Mouse (Mus musculus): ENCODE measurements around the gene Rel. TPM values are rescaled to one million over a fixed set of nuclear protein-coding genes. Genes with fewer than 3 reads are reported as not detected.
A peak's percentile ranks its signal among the peaks of the same experiment; 100 is the strongest.

The Rel gene
- total RNA-seq, 1 experiment from 2014 or later: 7.4 TPM

DNA sequence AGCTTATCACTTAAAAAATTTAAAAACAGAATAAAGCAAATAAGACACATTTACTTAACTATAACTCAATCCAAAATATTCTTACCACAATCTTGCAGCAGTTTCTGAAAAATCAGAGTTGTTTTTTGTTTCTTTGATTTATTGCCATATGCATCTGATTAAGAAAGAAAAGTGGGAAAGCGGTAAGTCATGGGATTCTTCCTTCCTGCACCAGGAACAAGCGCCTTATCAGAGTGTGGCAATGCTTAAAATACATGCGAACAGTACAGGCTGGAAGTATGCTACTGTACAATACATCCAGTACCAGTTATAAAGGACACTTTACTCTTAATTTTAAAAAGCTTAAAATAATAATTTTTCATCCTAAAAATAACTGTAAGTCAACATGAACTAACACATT, 26.4 kb downstream of the Rel start:
- no peak for DNase-seq

DNA sequence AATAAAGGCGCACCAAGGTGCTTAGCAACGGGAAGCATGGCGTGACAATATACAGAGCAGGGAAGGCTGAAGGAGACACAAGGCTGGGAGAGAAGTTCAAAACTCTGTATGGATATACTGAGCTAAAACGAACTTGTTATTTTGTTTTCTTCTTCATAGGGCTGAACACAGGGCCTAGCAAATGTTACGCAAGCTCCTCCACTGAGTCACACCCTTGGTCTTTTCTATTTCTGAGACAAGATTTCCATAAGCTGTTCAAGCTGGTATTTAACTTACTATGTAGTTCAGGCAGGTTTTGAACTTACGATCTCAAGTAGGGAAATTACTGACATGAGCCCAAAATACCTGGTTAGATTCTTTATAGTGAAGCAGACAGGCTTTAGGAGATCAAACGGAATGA, 29.4 kb downstream of the Rel start:
- no peak for DNase-seq

DNA sequence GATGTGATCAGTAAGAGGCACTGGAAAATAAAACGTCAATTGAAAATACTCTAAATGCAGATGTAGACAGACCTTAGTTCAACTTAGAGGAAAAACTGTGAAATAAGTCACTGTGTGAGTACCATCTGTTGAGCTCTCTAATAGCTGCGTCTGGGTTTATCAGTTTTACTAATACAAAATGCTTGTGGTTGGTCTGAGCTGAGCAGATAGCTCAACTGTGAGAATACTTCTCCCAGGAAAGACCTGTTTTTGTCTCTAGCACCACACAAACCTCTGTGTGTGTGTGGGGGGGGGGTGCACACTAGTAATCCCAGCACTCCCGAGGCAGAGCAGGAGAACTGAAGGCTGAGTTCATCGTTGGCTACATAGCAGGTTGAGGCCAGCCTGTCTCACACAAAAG, 29.9 kb downstream of the Rel start:
- DNase-seq: no peak

DNA sequence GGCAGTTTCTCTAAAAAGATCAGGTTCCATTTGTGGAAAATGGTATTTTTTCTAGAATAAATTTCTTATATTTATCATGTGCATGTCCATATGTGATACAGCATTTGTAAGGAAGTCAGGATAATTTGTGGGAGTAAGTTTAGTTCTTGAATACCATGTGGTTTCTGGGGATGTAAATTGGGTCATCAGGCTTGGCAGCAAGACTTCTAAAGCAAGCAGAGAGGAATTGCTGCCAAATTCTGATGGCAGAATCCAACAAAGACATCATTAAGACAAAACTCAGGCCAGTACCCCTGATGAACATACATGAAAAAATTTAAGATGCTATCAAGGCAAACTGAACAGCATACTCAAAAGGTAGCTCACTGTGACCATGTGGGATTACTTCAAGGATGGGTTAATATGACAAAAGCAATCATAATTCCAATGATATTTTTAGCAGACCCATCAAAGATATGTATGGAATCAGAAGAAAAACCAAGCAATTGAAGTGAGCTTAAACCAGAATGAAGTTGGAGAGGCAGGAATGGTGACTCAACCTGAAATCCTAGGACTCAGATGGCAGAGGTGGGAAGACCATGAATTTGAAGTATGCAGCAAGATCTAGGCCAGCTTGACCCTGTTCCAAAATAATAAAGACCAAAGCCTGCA, 34.8 kb downstream of the Rel start:
- DNase-seq: no peak

DNA sequence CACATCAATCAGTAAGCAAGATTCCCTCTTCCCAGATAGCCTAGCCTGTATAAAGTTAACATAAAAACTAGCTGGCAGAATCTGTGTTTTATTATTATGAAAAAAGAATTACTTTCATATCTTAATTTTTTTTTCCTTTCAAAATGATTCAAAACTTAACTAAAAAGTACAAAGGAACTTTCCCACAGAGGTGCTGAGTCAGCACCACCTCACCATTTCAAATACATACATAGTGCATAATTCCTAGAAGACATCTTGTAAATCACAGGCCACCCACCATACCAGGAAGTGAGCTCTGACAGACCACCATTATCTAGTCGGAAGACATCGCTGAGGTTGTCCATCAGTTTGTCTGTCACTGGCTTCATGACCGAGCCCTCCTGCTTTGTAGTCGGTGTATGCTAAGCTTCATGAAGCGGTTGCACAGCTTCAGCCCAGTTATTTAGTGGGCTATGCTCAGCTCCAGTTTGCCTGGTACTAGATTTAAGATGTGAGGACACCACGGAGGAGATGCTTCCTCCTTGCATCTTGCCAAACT, 36.0 kb downstream of the Rel start:
- no peak for DNase-seq

DNA sequence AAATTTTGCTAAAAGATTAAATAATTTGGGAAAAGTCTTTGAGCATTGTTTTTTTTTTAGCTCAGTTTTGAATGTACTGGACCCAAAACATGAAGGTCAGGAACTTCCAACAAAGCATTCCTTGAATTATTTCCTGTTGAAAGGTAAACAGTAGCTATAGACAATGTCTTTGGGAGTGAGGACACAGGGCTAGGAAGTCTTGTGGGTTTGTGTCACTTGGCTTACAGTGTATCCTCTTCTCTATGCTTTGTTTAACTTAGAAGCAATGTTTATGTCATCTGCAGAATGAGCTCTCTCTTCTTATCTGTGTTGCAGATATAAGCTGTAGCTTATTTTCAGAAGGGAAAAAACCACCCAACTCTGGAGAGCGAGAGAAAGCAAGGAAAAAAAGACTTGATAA, 37.9 kb downstream of the Rel start:
- no peak for DNase-seq

DNA sequence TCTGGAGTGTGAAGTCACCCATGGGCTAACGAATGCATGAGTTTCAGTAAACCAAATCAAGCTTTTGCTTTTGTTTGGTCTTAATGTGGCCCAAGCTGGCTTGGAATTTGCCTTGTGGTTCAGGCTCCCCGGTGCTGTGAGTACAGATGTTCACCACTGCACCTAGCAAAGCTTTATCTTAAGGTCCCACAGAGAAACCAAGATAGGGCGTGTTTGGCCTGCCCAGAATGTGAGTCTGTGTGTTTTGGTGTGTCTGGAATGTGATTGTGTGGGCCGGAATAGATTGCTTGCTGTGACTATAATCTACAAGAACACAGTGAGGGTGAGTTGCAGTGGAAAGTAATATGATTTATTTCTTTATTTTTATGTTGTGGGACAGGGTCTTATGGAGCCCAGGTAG, 40.6 kb downstream of the Rel start:
- DNase-seq: no peak

DNA sequence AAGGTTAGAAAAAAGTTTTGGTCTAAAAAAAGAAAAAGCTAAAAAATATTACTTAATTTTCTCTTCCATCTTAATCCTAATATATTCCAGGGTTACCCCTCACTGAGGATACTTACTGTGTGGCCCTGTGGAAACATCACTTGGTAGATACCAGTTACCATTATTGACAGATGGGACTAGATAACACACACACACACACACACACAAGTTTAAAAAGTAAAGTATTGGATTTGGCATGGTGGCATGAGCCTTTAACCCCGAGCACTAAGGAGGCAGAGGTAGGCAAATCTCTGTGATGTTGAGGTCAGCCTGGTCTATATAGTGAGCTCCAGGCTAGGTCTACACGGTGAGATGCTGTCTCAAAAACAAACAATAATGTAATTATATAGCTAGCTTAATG, 42.6 kb downstream of the Rel start:
- no peak for DNase-seq

DNA sequence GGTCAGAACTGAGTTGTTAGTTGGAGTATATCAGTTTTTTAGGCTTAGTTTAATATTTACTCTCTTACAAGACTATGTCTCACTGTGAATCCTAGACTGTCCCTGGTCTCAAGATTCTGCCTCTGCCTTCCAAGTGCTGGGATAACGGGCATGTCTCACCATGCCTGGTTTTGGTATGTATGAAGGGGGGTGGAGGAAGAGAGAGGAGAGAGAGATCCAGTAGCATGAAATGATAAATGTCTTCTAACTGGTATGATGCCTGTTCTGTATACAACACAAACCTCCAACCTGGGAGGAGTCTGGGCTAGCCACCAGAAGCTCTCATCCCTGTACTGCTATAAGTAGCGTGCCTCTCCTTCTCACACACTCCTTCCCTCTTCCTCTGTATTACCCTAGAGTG, 44.3 kb downstream of the Rel start:
- no peak for DNase-seq

DNA sequence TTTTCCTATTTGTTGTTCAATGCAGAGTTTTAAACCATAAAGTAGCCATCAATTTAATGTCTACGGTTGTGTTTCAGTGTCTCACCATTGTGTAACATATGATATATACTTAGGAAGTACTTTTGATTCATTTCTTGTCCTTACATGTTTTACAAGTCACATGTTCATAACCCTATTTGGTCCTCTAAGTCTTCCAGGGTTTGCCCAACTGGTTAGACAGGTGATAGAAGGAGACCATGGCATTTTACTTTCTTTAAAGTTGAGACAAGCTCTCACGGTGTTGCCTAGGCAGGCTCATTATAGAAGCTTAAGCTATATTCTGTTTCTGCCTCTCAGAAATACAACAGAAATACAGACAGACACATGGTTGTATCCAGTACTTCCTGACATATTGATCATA, 44.9 kb downstream of the Rel start:
- no peak for DNase-seq

DNA sequence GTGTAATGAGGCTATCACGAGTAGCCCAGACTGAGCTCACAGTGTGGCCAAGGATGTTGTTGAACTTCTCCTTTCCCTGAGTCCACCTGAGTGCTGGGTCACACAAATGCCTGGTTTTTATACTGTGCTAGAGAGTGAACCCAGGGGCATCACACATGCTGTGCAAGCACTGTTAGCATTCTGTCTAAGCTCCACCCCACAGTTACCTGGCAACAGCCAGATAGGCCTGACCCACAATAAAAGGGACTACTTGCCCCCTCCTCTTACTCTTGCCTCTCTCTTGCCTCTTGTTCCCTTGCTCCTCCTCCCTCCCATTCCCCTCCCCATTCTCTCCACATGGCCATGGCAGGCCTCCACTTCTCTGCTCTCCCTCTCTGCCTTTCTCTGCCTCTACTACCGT, 48.4 kb downstream of the Rel start:
- DNase-seq: no peak

DNA sequence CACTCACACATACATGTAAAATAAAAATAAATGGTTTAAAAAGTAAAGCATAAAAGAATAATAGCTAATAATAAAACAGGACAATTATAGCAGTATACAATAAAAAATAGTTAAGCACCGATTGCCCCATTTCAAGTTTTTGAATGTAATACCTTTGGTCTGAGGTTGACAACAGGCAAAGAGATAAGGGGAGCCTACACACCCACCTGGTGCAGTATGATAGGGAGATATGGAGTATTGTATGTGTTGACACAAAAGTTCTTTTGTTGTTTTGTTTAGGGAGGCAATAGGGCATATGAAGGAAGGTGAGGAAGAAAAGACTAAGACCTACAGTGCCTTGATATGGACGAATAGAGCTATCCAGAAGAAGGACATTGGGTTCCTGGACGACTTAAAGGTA, 50.9 kb downstream of the Rel start:
- no peak for DNase-seq

DNA sequence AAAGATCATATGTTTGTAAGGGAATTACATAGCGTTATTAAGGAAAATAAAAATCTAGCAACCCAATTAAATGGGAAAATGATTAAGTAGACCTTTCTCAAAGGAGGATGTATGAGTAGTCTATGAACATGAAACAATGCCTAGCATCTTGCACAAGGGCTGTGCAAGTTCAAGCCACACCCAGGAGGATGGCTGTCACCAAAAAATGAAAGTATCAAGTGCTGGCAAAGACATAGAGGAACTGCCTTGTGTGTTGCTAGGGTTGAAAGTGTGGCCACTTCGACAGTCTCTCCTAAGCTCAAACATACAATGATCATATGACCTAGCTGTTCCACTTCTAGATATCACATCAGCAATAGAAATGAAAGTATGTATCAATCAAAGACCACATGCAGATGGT, 51.9 kb downstream of the Rel start:
- DNase-seq: no peak

DNA sequence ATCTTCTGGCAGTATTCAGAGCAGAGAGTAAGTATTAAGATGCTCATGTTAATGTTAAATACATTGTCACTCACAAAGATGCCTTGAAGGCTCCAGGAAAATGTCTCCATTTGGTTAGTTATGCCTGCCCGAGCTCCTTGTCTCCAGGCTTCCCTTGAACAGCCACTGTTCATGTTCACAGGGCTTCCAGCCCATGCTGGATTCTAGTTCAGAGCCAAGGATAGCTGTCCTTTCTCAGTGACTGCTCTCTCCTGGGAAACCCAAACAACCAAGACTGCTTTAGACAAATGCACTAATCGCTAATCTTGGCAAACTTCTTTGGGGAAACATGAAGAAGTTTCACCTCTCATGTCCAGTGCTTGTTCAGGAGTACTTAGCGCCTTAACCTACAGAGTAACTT, 58.5 kb downstream of the Rel start:
- DNase-seq: no peak

DNA sequence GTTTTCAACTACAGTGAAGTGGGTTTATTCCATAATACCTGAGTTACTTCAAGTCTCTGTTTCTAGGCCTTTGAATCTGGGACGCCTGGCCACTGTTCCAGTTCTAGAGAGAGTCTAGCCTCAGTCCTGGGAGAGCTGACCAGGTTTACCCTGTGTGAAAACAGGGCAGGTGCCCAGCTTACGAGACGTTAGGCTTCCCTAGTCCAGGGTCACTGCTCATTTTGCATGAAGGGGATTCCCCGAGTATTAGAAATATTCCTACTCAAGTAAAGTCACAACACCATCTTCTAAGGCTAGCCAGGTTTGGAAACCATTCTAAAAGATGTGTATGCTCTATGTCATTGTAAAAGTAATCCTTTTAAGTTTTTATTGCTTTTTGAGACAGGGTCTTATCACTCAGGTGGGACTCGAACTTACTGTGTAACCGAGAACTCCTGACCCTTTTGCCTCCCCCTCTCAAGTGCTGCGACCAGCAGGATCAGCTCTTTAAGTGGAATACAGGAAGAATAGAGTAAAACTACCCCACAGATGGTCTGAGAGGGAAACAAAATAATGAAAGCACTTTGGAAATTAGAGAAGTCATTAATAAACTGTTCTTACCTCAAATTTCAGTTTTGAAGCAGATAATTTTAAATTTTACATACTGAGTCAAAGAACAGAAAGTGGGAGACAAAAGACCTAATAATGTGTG, 66.0 kb downstream of the Rel start:
- no peak for DNase-seq

DNA sequence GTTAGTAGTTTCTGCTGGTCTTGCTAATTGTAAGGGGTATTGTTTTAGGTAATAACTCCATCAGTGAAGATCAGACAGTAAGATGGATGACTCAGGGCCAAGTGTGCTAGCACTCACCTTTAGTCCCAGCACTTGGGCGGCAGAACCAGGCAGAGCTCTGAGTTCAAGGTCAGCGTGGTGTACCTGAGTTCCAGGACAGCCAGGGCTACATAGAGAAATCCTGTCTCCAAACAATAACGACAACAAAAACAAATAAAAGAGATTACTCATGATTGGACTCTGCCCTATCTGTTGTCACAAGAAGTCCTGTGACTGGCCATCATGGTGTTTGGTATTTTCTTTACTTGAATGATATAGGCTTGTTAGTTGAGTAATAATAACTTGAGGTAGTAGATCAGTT, 68.9 kb downstream of the Rel start:
- no peak for DNase-seq

DNA sequence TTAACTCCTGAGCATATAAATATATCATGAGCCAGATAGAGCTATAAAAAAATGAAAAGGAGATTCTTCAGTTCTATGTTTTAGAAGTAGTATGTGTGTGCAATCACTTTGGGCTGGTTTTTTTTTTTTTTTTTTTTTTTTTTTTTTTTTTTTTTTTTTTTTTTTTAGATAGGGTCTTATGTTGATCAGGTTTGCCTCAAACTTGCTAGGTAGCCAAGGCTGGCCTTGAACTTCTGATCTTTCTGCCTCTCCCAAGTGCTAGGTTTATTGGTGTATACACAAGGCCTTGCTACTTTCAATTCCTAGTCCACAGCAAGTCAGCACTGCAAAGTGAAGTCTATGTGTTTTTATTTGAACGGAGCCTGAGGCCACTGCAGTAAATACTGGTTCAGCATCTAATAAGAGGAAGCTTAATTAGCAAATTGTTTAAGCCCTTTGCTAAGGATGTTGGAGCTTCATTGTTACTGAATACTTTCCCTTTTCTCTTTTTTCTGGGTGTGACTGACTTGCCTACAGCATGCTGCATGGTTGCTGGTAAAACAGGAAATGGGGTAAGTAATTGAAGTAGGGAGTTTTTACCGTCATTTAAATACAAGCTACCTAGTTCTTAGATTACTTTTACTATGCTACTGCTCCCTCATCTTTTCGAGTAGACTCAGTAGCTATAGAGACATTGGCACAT, 71.2 kb downstream of the Rel start:
- DNase-seq: no peak

DNA sequence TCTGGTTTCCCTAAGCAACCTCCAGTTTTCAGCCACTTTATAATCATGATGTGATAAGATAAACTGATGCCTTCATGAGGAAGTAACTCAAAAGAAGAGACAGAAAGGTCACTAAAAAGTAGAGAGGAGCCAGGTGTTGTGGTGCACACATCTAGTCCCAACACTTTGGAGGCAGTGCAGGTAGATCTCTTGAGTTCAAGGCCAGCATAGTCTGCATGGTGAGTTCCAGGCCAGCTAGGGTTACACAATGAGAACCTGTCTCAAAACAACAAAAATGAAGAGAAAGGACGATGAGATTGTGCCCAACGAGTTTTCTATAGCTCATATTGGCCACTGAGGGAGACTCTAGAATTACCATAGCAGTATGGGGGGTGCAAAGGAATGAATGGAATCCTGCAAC, 72.2 kb downstream of the Rel start:
- DNase-seq: no peak

DNA sequence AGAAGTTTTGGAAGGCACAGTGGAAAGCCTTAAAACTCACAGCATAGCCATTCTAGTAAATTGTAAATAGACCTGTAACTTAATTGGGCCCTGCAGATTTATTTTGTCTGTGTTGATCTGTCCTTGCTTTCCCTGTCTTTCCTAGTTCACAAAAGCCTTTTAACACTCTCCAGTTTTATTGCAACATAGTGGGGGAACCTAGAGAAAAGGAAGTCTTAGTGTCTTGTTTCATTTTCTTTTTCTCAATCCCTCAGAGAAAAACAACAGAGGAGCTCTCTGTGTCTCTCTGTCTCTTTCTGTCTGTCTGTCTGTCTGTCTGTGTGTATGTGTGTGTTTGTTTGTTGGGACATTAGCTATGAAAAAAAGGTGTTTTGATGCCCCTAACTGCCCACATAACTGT, 74.9 kb downstream of the Rel start:
- no peak for DNase-seq

DNA sequence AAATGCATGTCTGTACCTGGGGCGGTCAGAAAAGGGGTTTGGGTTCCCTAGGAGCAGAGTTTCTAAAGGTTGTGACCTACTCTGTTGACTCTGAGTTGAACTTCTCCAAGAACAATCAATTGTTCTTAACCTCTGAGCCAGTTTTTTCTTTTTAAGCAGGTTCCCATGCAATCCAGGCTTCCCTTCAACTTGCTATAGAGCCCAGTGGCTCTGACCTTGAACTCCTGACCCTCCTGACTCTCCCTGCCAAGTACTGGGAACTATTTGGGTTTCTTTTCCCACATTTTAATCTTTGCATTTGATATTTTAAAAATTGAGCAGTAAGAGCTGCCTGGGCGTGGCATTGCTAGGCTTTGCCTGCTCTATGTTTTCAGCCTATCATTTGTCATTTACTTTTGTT, 77.5 kb downstream of the Rel start:
- peak; percentile 12 for DNase-seq

DNA sequence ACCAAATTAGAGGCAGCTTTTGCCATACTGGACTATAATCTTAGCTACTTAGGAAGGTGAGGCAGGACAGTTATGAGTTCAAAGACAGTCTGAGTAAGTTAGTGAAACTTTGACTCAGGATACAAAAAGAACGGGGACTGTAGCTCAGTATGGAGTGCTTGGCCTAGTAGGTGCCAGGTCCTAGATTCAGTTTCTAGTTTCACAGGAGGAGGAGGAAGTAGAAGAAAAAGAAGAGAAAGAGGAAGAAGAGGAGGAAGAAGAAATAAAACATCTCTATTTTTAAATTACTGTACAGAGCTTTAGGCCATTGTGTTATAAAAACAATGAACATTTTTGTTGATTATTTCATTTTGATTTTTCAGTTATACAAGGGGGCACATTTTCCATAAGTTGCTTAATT, 82.7 kb downstream of the Rel start:
- no peak for DNase-seq
